Mouse (Mus musculus) forebrain, embryonic 16.5 days (tissue): ENCODE measurements around the gene Akt3. TPM values are rescaled to one million over a fixed set of nuclear protein-coding genes. Genes with fewer than 3 reads are reported as not detected.

Source experiments
- ATAC-seq: fragments of 200-750 bp; cut with Nextera tagmentation; 2 replicates; pipeline ENCODE4 v1.8.0; 2017; ENCODE audit warnings: mild to moderate bottlenecking, moderate library complexity
- H3K27ac ChIP-seq: fragments of 300-500 bp; sonication (generic); 2 replicates; pipeline ENCODE4 v1.5.1; 2014; ENCODE audit warnings: low read length, control low read depth
- H3K27me3 ChIP-seq: fragments of 300-500 bp; sonication (generic); replicated peaks from 2 replicates; pipeline ENCODE4 v1.6.1; 2014; ENCODE audit warnings: low read length; ENCODE audit not compliant: control insufficient read depth, insufficient read depth
- H3K36me3 ChIP-seq: fragments of 300-500 bp; sonication (generic); 2 replicates; pipeline ENCODE4 v1.6.1; 2014; ENCODE audit not compliant: control insufficient read depth, insufficient read depth
- H3K4me1 ChIP-seq: fragments of 300-500 bp; sonication (generic); replicated peaks from 2 replicates; pipeline ENCODE4 v1.6.1; 2014; ENCODE audit warnings: low read length; ENCODE audit not compliant: control insufficient read depth, insufficient read depth
- H3K4me2 ChIP-seq: fragments of 300-500 bp; sonication (generic); 2 replicates; pipeline ENCODE4 v1.6.1; 2014; ENCODE audit warnings: mild to moderate bottlenecking, low read length, control low read depth
- H3K4me3 ChIP-seq: fragments of 300-500 bp; sonication (generic); replicated peaks from 2 replicates; pipeline ENCODE4 v1.5.1; 2014; ENCODE audit warnings: mild to moderate bottlenecking, low read length, control low read depth
- H3K9ac ChIP-seq: fragments of 300-500 bp; sonication (generic); replicated peaks from 2 replicates; pipeline ENCODE4 v1.6.1; 2014; ENCODE audit warnings: low read depth, low read length, control low read depth
- H3K9me3 ChIP-seq: fragments of 300-500 bp; sonication (generic); 2 replicates; pipeline ENCODE4 v1.6.1; 2016; ENCODE audit warnings: low read length; ENCODE audit not compliant: control insufficient read depth
- WGBS: fragments of 180-500 bp; shearing (Covaris S2); extraction: QIAGEN DNeasy Blood & Tissue Kit; methylation state at CpG from one replicate; pipeline ENCODE4 v1.1.7; 2014; 5-methylcytosine and 5-hydroxymethylcytosine counted together
- polyA plus RNA-seq: library from polyadenylated mRNA; unstranded; fragments of >200 nt; fragmentation: Nextera tagmentation; extraction: Ambion mirVana; gene quantifications from 2 replicates; pipeline ENCODE4 v1.2.1, GENCODE M21; 2015

Gene Akt3
- polyA plus RNA-seq: 40.6 and 44.9 TPM in 2 replicates

DNA sequence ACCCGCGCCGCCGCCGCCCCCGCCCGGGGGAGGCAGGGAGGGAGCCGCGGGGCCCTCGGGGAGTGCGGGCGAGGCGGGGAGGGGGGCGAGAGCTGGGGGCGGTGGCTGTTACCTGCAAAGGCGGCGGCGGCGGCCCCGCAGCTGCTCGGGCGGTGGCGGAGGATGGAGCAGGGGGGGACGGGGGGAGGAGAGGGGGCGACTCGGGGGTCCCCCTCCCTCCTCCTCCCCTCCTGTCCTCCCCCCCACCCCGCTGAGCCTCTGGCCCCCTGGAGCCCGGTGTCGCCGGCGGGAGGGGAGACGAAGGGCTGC is at the start of gene Akt3:
Gene Akt3, minus strand, starts transcription at position 170 of the 309 bp plus-strand sequence.
- Histone ChIP-seq H3K9me3 (no peaks in the 10 kb centered on the region), H3K36me3 (no peaks in the 10 kb centered on the region), H3K27ac (peak within 1 kb of the TSS; percentile 100), H3K27me3 (no peaks in the 10 kb centered on the region), H3K4me1 (peaks cover 17% of the 10 kb centered on the region), H3K4me3 (peak within 1 kb of the TSS; percentile 92), H3K4me2 (peak within 1 kb of the TSS; percentile 95), H3K9ac (peak within 1 kb of the TSS; percentile 98)
- no CpG with 5 or more reads among the region's 32 CpGs for WGBS
- ATAC-seq: peak; percentile 52

- no peak overlapping the region; the same call in 1 of the 2 replicates for H3K4me2 ChIP-seq
- no peak for ATAC-seq
- H3K36me3 ChIP-seq: no peaks in the 10 kb centered on the region
- 42% methylated on average over 11 of the region's 11 CpGs for WGBS
- H3K27me3 ChIP-seq: no peaks in the 10 kb centered on the region
- H3K9me3 ChIP-seq: no peaks in the 10 kb centered on the region
- H3K4me3 ChIP-seq: no peak overlapping the region
- H3K9ac ChIP-seq: no peak overlapping the region
- H3K4me1 ChIP-seq: peaks cover 13% of the 10 kb centered on the region
- H3K27ac ChIP-seq: no peak overlapping the region
Measured at GRCm38 (mm10) chr1:177307549-177307948, 49.5 kb upstream of the Akt3 start.

GRCm38 (mm10) chr1:177298231-177298630 is 40.2 kb upstream of the Akt3 start:
- no peak overlapping the region for H3K9ac ChIP-seq
- WGBS: 55% methylated on average over 1 of the region's 1 CpGs
- H3K9me3 ChIP-seq: no peaks in the 10 kb centered on the region
- peak; percentile 67 for ATAC-seq
- H3K4me3 ChIP-seq: no peak overlapping the region
- no peak overlapping the region for H3K27ac ChIP-seq
- H3K4me2 ChIP-seq: no peak overlapping the region
- no peaks in the 10 kb centered on the region for H3K36me3 ChIP-seq
- H3K27me3 ChIP-seq: no peaks in the 10 kb centered on the region
- no peaks in the 10 kb centered on the region for H3K4me1 ChIP-seq

DNA sequence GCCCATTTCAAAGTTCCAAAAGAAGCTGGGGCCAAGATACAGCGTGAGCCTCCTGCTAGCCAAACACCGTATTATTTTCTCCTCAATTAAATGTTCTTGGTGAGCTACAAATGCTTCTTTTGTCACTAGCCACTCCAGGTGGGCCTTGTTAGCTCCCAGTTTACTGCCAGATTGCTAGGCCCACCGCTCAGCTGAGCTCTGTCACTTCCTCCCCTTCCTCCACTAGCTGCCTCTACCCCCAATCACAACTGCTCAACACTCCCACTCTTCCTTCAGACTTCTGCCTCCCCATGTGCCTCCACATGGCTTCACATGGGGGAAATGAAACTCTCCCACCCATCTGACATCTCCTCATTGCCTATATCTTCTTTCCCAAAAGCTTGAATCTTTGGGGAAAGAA is 28.8 kb upstream of the Akt3 start:
- Histone ChIP-seq H3K27me3 (no peaks in the 10 kb centered on the region), H3K27ac (no peak overlapping the region), H3K4me3 (no peak overlapping the region), H3K4me2 (no peak overlapping the region), H3K9ac (no peak overlapping the region), H3K36me3 (no peaks in the 10 kb centered on the region), H3K9me3 (no peaks in the 10 kb centered on the region), H3K4me1 (peaks cover 4% of the 10 kb centered on the region; the same call in 1 of the 2 replicates)
- no peak for ATAC-seq
- WGBS: 5% methylated on average over 3 of the region's 3 CpGs

- Histone ChIP-seq H3K4me1 (peaks cover 4% of the 10 kb centered on the region; the same call in 1 of the 2 replicates), H3K36me3 (no peaks in the 10 kb centered on the region), H3K4me3 (no peak overlapping the region), H3K27ac (no peak overlapping the region), H3K9ac (no peak overlapping the region), H3K9me3 (no peaks in the 10 kb centered on the region), H3K4me2 (no peak overlapping the region), H3K27me3 (no peaks in the 10 kb centered on the region)
- ATAC-seq: no peak
Measured at GRCm38 (mm10) chr1:177281925-177282324, 23.9 kb upstream of the Akt3 start.

DNA sequence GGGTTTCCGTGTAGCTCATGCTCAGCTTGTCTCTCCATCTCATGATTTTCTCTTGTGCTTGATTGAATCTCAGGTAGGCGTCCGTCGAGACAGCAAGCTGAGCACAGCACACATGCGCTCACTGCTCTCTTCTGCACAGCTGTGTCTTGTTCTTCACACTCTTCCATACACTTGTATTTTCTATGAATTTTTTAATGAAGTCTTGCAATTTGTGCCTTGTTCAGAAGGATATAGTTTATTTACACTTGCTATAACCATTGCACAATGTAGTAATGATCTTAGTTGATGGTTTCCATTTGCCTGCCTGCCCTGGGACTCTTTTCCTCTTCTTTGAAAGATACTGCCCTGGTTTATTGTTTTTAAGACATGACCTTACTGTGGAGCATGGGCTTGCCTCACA is 19.4 kb upstream of the Akt3 start:
- Histone ChIP-seq H3K4me3 (no peak overlapping the region), H3K36me3 (no peaks in the 10 kb centered on the region), H3K27me3 (no peaks in the 10 kb centered on the region), H3K9me3 (no peaks in the 10 kb centered on the region), H3K4me2 (no peak overlapping the region), H3K9ac (no peak overlapping the region), H3K27ac (no peak overlapping the region), H3K4me1 (no peaks in the 10 kb centered on the region)
- WGBS: 95% methylated on average over 5 of the region's 5 CpGs
- ATAC-seq: no peak

- Histone ChIP-seq H3K36me3 (no peaks in the 10 kb centered on the region), H3K4me3 (no peak overlapping the region), H3K4me1 (no peaks in the 10 kb centered on the region), H3K9ac (no peak overlapping the region), H3K27me3 (no peaks in the 10 kb centered on the region), H3K27ac (no peak overlapping the region), H3K9me3 (no peaks in the 10 kb centered on the region), H3K4me2 (no peak overlapping the region)
- 88% methylated on average over 1 of the region's 1 CpGs for WGBS
- no peak for ATAC-seq
Measured at GRCm38 (mm10) chr1:177267645-177268044, 9.6 kb upstream of the Akt3 start.

- no peak overlapping the region for H3K4me3 ChIP-seq
- no peak overlapping the region for H3K9ac ChIP-seq
- WGBS: 77% methylated on average over 2 of the region's 2 CpGs
- H3K4me1 ChIP-seq: peaks cover 15% of the 10 kb centered on the region
- no peaks in the 10 kb centered on the region for H3K9me3 ChIP-seq
- H3K36me3 ChIP-seq: no peaks in the 10 kb centered on the region
- no peak overlapping the region for H3K27ac ChIP-seq
- ATAC-seq: no peak
- no peaks in the 10 kb centered on the region for H3K27me3 ChIP-seq
- no peak overlapping the region for H3K4me2 ChIP-seq
Measured at GRCm38 (mm10) chr1:177262926-177263325, 4.9 kb upstream of the Akt3 start.

DNA sequence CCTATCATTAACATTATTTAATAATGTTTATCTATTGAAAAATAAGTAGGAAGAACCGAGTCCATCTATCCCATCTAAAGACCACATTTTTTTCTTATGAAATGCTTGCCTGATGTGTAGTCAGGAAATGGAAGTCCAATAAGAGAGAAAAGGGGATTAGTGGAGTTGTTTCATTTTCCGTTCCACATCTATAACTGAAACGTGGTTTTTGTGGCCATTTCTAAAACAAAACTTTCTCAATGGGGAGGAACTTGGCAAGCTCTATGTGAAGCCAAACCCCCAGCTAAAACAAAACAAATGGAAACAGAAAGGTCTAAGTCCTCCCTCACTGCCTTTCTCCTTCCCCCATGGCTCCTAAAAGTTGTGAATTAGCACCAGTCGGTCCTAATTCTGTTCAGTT is 2.8 kb upstream of the Akt3 start:
- 52% methylated on average over 4 of the region's 4 CpGs for WGBS
- H3K27ac ChIP-seq: no peak overlapping the region
- ATAC-seq: no peak

DNA sequence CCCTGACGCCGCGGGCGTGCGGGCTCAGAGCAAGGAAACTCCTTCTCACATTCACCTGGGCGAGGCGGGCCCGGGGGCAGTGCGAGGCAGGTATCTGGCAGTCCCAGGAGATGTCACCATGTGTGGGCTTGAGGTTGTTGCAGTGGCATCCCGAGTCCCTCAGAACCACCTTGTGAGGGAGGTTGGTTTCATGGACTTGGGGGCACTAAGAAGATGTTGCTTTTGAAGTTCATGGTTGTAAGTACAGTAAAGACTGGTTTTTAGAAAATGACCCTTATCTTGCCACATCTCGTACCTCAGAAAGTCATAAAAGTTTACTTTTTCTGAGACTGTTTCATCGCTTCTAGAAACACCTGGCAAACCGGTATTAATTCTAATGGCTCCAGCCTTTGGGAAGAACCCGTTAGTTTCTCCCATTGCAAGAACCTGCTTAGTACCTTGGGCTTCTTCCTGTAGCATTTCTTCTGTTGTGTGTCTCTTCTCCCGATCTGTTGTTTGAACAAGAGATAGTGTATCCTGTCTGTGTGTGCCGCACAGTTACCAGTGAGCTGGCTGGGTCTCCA is 1.1 kb upstream of the Akt3 start:
- H3K4me3 ChIP-seq: peak overlapping the region; percentile 92
- peak overlapping the region; percentile 98 for H3K9ac ChIP-seq
- WGBS: 23% methylated on average over 16 of the region's 16 CpGs
- no peaks in the 10 kb centered on the region for H3K9me3 ChIP-seq
- peak overlapping the region; percentile 95 for H3K4me2 ChIP-seq
- peak overlapping the region; percentile 100 for H3K27ac ChIP-seq
- no peaks in the 10 kb centered on the region for H3K27me3 ChIP-seq
- H3K36me3 ChIP-seq: no peaks in the 10 kb centered on the region
- H3K4me1 ChIP-seq: peaks cover 17% of the 10 kb centered on the region
- no peak for ATAC-seq

More for the DNA sequence above, 2.8 kb upstream of the Akt3 start:
- Histone ChIP-seq H3K4me1 (peaks cover 16% of the 10 kb centered on the region), H3K9ac (no peak overlapping the region), H3K36me3 (no peaks in the 10 kb centered on the region), H3K4me2 (no peak overlapping the region), H3K9me3 (no peaks in the 10 kb centered on the region), H3K4me3 (no peak overlapping the region), H3K27me3 (no peaks in the 10 kb centered on the region)
